Mouse (Mus musculus) skeletal muscle tissue, adult 2 months (tissue): ENCODE results near the gene Csnk1g2.

Source experiments
- DNase-seq: peaks from one replicate; pipeline ENCODE4 v3.0.0-alpha.2; 2012; ENCODE audit warnings: low read depth, low spot score

Csnk1g2 gene

GRCm38 (mm10) chr10:80679556-80680259 is 57.1 kb downstream of the Csnk1g2 start:
- DNase-seq = peak; percentile 80

- no peak for DNase-seq
These were observed 57.6 kb downstream of the Csnk1g2 start for GRCm38 (mm10) chr10:80680260-80680696.

- DNase-seq = no peak
These were observed 59.4 kb downstream of the Csnk1g2 start for GRCm38 (mm10) chr10:80682003-80682402.

- DNase-seq = no peak
These were observed 61.0 kb downstream of the Csnk1g2 start for GRCm38 (mm10) chr10:80683647-80684046.

GRCm38 (mm10) chr10:80684214-80684613 is 61.6 kb downstream of the Csnk1g2 start:
- DNase-seq = no peak

GRCm38 (mm10) chr10:80684984-80685383 is 62.3 kb downstream of the Csnk1g2 start:
- DNase-seq = no peak

GRCm38 (mm10) chr10:80686617-80687016 is 64.0 kb downstream of the Csnk1g2 start:
- DNase-seq = no peak

- DNase-seq = peak; percentile 79
These were observed 65.2 kb downstream of the Csnk1g2 start for GRCm38 (mm10) chr10:80687850-80688249.
